Mouse (Mus musculus): Measurements from ENCODE around the gene Ap3b1.

GRCm38 (mm10) chr13:94513157-94513767 lies 154.5 kb downstream of the Ap3b1 start:
- TF ChIP-seq CTCF (IDR thresholded peaks at IDR 0.05) (no peak), POLR2A (IDR thresholded peaks at IDR 0.05; ENCODE audit: insufficient read depth, low read depth, low read length) (no peak)

Measured in heart, adult 2 months (tissue).